Mouse (Mus musculus): Measurements from ENCODE around the gene Otud7b.

DNA sequence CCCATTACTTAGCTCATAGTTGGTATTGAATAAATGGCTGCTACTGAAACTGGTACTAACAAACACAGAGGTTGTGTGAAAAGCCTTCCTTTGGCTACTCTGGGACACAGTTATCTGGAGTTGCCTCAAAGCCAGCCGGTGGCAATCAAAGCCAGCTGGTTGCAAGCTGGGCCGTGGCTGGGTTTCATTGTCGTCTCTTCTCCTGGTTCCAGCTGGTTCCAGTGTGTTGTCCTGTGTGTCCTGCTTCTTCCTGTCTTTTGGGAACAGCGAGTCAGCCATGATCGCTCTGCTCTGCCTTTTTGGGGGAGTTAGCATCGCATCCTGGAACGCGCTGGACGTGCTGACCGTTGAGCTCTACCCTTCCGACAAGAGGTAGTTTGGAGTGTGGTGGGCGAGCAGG, 88.7 kb downstream of the Otud7b start:
- TF ChIP-seq CTCF (IDR thresholded peaks at IDR 0.05; ENCODE audit: insufficient read depth, low read depth, low read length) (no peak), POLR2A (IDR thresholded peaks at IDR 0.05; ENCODE audit: insufficient read depth, low read depth, low read length) (no peak)

All from olfactory bulb, adult 2 months (tissue).